ENCODE assay signal across 12 mouse cellular contexts in the genomic region with DNA sequence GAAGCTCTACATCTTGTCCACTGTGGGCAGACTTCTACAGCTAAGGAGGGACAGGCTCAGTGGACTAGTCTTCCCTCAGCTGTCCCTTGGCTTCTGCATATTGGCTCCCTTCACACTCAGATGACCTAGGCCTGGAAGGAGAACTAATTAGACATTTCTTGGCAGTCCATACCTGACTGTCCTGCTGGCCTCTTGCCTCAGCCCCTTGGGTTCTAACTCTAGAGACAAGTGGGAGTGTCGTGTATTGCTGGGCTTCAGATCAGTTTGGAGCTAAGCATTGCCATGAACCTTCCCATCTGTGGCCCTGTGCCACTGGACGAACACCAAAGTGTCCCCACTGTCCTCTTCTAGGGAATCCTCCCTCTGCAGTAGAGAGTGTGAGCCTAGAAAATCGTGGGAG.
DNase-seq lines count a peak whose midpoint lies in the region.
"Had no signal": no experiment of that assay in that cellular context is flagged by ENCODE, and none has a peak within 500 bp of the region (broad histone marks: within the 10 kb centered on the region; RNA-seq: fewer than 3 reads in every experiment).

No protein-coding gene starts in this region.

- DNase-seq in adrenal gland, postnatal 14 days: peak; percentile 34
- no peak for DNase-seq in adrenal gland, adult 2 months
- peak; percentile 11 for DNase-seq in kidney, adult 9 months
- no peak for DNase-seq in kidney, postnatal 10 days
- peak; percentile 18 to 63 for DNase-seq in gastrocnemius, postnatal 4 days (ENCODE audit: low spot score in 2 of 2)
- peak; percentile 32 for DNase-seq in ovary, postnatal 14 days (ENCODE audit: low spot score)
- no peak for DNase-seq in thymus, postnatal 14 days
- DNase-seq in cerebellum, adult 11 months: no peak
- DNase-seq: cerebellum, adult 11-12 months; lung, postnatal 4 days; midbrain, embryonic 14.5 days; retina, postnatal 1 day had no signal

Comparison
In these comparisons a context has a peak if more than half of its experiments do, and no peak if none do; other contexts are left out.
1. DNase-seq: peak in adrenal gland, postnatal 14 days (single experiment), kidney, adult 9 months (single experiment), gastrocnemius, postnatal 4 days (2 of 2) and ovary, postnatal 14 days (single experiment); none in adrenal gland, adult 2 months (single experiment), kidney, postnatal 10 days (single experiment), thymus, postnatal 14 days (single experiment) and cerebellum, adult 11 months (single experiment).